Mouse (Mus musculus) embryonic fibroblast, embryonic 13.5 days (primary cell): ENCODE measurements around the gene Mafg.

ENCODE experiments used
- CTCF ChIP-seq: IDR thresholded peaks from 2 replicates; pipeline ENCODE4 v1.5.1; 2011; ENCODE audit warnings: mild to moderate bottlenecking, control low read depth, low read length, moderate library complexity, borderline replicate concordance; ENCODE audit not compliant: insufficient read depth
- POLR2A ChIP-seq: IDR thresholded peaks from 2 replicates; pipeline ENCODE4 v1.6.1; 2011; ENCODE audit warnings: low read depth, mild to moderate bottlenecking, control low read depth, low read length, moderate library complexity

- no peak for TF ChIP-seq CTCF
- TF ChIP-seq POLR2A = no peak
Observed at GRCm38 (mm10) chr11:120610477-120611046, 22.8 kb downstream of the Mafg start.
